Mouse (Mus musculus): Measurements from ENCODE around the gene Arrdc3. TPM values are rescaled to one million over a fixed set of nuclear protein-coding genes. Genes with fewer than 3 reads are reported as not detected.

The Arrdc3 gene
- polyA plus RNA-seq, 1 experiment from 2014 or later = 55.7 TPM

GRCm38 (mm10) chr13:80928187-80928586 is 45.0 kb downstream of the Arrdc3 start:
- H3K36me3 ChIP-seq (ENCODE audit: poor library complexity, severe bottlenecking) = no peaks in the 10 kb centered on the region
- H3K27me3 ChIP-seq = no peaks in the 10 kb centered on the region
- H3K4me1 ChIP-seq = no peaks in the 10 kb centered on the region
- H3K4me2 ChIP-seq = no peak overlapping the region
- H3K27ac ChIP-seq = no peak overlapping the region
- H3K9me3 ChIP-seq (replicated peaks) = no peaks in the 10 kb centered on the region
- WGBS = 88% methylated on average over 7 of the region's 7 CpGs
- no peak overlapping the region for H3K4me3 ChIP-seq
- H3K9ac ChIP-seq = no peak overlapping the region
- no peak for ATAC-seq

GRCm38 (mm10) chr13:80930030-80930429 is 46.8 kb downstream of the Arrdc3 start:
- ATAC-seq = no peak
- 83% methylated on average over 4 of the region's 4 CpGs for WGBS
- Histone ChIP-seq H3K4me1 (no peaks in the 10 kb centered on the region), H3K9me3 (replicated peaks) (no peaks in the 10 kb centered on the region), H3K9ac (no peak overlapping the region), H3K4me2 (no peak overlapping the region), H3K27ac (no peak overlapping the region), H3K36me3 (ENCODE audit: poor library complexity, severe bottlenecking) (no peaks in the 10 kb centered on the region), H3K27me3 (no peaks in the 10 kb centered on the region), H3K4me3 (no peak overlapping the region)

- Histone ChIP-seq H3K27ac (no peak overlapping the region), H3K4me1 (no peaks in the 10 kb centered on the region), H3K9ac (no peak overlapping the region), H3K4me3 (no peak overlapping the region), H3K4me2 (no peak overlapping the region), H3K27me3 (no peaks in the 10 kb centered on the region), H3K9me3 (replicated peaks) (no peaks in the 10 kb centered on the region), H3K36me3 (ENCODE audit: poor library complexity, severe bottlenecking) (no peaks in the 10 kb centered on the region)
- whole genome bisulfite sequencing = 76% methylated on average over 5 of the region's 5 CpGs
- ATAC-seq = no peak
Measured at GRCm38 (mm10) chr13:80932816-80933402, 49.7 kb downstream of the Arrdc3 start.

- Histone ChIP-seq H3K36me3 (ENCODE audit: poor library complexity, severe bottlenecking) (no peaks in the 10 kb centered on the region), H3K4me2 (no peak overlapping the region), H3K27me3 (no peaks in the 10 kb centered on the region), H3K9me3 (replicated peaks) (no peaks in the 10 kb centered on the region), H3K4me1 (no peaks in the 10 kb centered on the region), H3K4me3 (no peak overlapping the region), H3K27ac (no peak overlapping the region), H3K9ac (no peak overlapping the region)
- ATAC-seq = no peak
- WGBS = 88% methylated on average over 2 of the region's 2 CpGs
Measured at GRCm38 (mm10) chr13:80936426-80936825, 53.2 kb downstream of the Arrdc3 start.

- ATAC-seq = no peak; the same call in 1 of the 2 replicates
- Histone ChIP-seq H3K4me3 (no peak overlapping the region), H3K36me3 (ENCODE audit: poor library complexity, severe bottlenecking) (no peaks in the 10 kb centered on the region), H3K27ac (no peak overlapping the region), H3K9ac (no peak overlapping the region), H3K9me3 (replicated peaks) (no peaks in the 10 kb centered on the region), H3K4me2 (no peak overlapping the region), H3K27me3 (no peaks in the 10 kb centered on the region), H3K4me1 (no peaks in the 10 kb centered on the region)
- WGBS = 87% methylated on average over 4 of the region's 4 CpGs
Measured at GRCm38 (mm10) chr13:80939228-80939627, 56.0 kb downstream of the Arrdc3 start.

GRCm38 (mm10) chr13:80939866-80940265 is 56.7 kb downstream of the Arrdc3 start:
- H3K36me3 ChIP-seq (ENCODE audit: poor library complexity, severe bottlenecking) = no peaks in the 10 kb centered on the region
- no peaks in the 10 kb centered on the region for H3K4me1 ChIP-seq
- ATAC-seq = no peak
- H3K4me3 ChIP-seq = no peak overlapping the region
- H3K9me3 ChIP-seq (replicated peaks) = no peaks in the 10 kb centered on the region
- H3K9ac ChIP-seq = no peak overlapping the region
- H3K27me3 ChIP-seq = no peaks in the 10 kb centered on the region
- WGBS = 77% methylated on average over 1 of the region's 1 CpGs
- no peak overlapping the region for H3K4me2 ChIP-seq
- H3K27ac ChIP-seq = no peak overlapping the region

- Histone ChIP-seq H3K9ac (no peak overlapping the region), H3K27me3 (no peaks in the 10 kb centered on the region), H3K36me3 (ENCODE audit: poor library complexity, severe bottlenecking) (no peaks in the 10 kb centered on the region), H3K4me1 (no peaks in the 10 kb centered on the region), H3K9me3 (replicated peaks) (no peaks in the 10 kb centered on the region), H3K4me2 (no peak overlapping the region), H3K4me3 (no peak overlapping the region), H3K27ac (no peak overlapping the region)
- no peak for ATAC-seq
- 89% methylated on average over 5 of the region's 5 CpGs for WGBS
Measured at GRCm38 (mm10) chr13:80940421-80940820, 57.2 kb downstream of the Arrdc3 start.

- Histone ChIP-seq H3K36me3 (ENCODE audit: poor library complexity, severe bottlenecking) (no peaks in the 10 kb centered on the region), H3K27me3 (no peaks in the 10 kb centered on the region), H3K4me2 (no peak overlapping the region), H3K9ac (no peak overlapping the region), H3K4me3 (no peak overlapping the region), H3K4me1 (no peaks in the 10 kb centered on the region), H3K27ac (no peak overlapping the region), H3K9me3 (replicated peaks) (no peaks in the 10 kb centered on the region)
- ATAC-seq = no peak
- 71% methylated on average over 10 of the region's 10 CpGs for WGBS
Measured at GRCm38 (mm10) chr13:80940860-80941630, 57.9 kb downstream of the Arrdc3 start.

- Histone ChIP-seq H3K27ac (no peak overlapping the region), H3K9ac (no peak overlapping the region), H3K9me3 (replicated peaks) (no peaks in the 10 kb centered on the region), H3K27me3 (no peaks in the 10 kb centered on the region), H3K4me2 (no peak overlapping the region), H3K4me3 (no peak overlapping the region), H3K4me1 (no peaks in the 10 kb centered on the region), H3K36me3 (ENCODE audit: poor library complexity, severe bottlenecking) (no peaks in the 10 kb centered on the region)
- ATAC-seq = no peak
Measured at GRCm38 (mm10) chr13:80944532-80944931, 61.3 kb downstream of the Arrdc3 start.
